Mouse (Mus musculus) olfactory bulb, adult 2 months (tissue): Measurements from ENCODE around the gene Pdzd2. TPM values are rescaled to one million over a fixed set of nuclear protein-coding genes. Genes with fewer than 3 reads are reported as not detected.

ENCODE experiments used
- H3K27ac ChIP-seq: fragments of 200-500 bp; 2 replicates; pipeline ENCODE4 v1.5.1; 2012; ENCODE audit warnings: low read depth, low read length; ENCODE audit not compliant: insufficient read depth
- H3K4me1 ChIP-seq: fragments of 200-500 bp; 2 replicates; pipeline ENCODE4 v1.6.1; 2012; ENCODE audit warnings: low read length; ENCODE audit not compliant: control insufficient read depth, insufficient read depth
- H3K4me3 ChIP-seq: fragments of 200-500 bp; 2 replicates; pipeline ENCODE4 v1.5.1; 2012; ENCODE audit warnings: mild to moderate bottlenecking, low read depth, low read length, moderate library complexity; ENCODE audit not compliant: insufficient read depth
- CTCF ChIP-seq: fragments of 200-500 bp; IDR thresholded peaks from 2 replicates; pipeline ENCODE4 v1.5.1; 2012; ENCODE audit warnings: low read depth, mild to moderate bottlenecking, low read length, moderate library complexity; ENCODE audit not compliant: insufficient read depth
- POLR2A ChIP-seq: fragments of 200-500 bp; IDR thresholded peaks from 2 replicates; pipeline ENCODE4 v1.6.1; 2012; ENCODE audit warnings: mild to moderate bottlenecking, low read depth, low read length, moderate library complexity; ENCODE audit not compliant: insufficient read depth
- WGBS: fragments of 180-500 bp; shearing (Covaris S2); methylation state at CpG from one replicate; pipeline ENCODE4 v1.1.7; 2018; 5-methylcytosine and 5-hydroxymethylcytosine counted together
- polyA plus RNA-seq: library from polyadenylated mRNA; stranded (reverse); fragments of >200 nt; gene quantifications from 2 replicates; pipeline ENCODE4 v1.2.4, GENCODE M21; 2012; ENCODE audit warnings: low replicate concordance; ENCODE audit not compliant: missing spikeins, insufficient read depth, insufficient read length

The Pdzd2 gene
- polyA plus RNA-seq, 1 experiment, result not detected

DNA sequence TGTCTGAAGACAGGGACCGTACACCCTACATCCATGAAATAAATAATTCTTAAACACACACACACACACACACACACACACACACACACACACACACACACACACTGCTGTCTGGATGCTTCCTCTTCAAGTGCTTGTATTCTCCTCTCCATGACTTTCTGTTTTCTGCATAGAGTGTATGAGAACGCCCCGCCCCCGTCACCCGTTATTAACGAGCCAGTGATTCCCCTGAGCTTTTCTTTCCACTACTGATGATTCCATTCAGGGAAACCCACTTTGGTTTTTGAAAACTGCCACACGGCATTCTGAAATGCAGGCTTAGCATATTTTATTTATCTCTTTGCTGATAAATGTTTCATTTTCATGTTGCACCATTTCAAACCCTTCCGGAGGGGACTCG, 219.4 kb downstream of the Pdzd2 start:
- no peak overlapping the region for H3K4me3 ChIP-seq
- H3K4me1 ChIP-seq, result peaks cover 12% of the 10 kb centered on the region
- TF ChIP-seq CTCF (no peak), POLR2A (no peak)
- 55% methylated on average over 9 of the region's 9 CpGs for WGBS
- no peak overlapping the region for H3K27ac ChIP-seq

DNA sequence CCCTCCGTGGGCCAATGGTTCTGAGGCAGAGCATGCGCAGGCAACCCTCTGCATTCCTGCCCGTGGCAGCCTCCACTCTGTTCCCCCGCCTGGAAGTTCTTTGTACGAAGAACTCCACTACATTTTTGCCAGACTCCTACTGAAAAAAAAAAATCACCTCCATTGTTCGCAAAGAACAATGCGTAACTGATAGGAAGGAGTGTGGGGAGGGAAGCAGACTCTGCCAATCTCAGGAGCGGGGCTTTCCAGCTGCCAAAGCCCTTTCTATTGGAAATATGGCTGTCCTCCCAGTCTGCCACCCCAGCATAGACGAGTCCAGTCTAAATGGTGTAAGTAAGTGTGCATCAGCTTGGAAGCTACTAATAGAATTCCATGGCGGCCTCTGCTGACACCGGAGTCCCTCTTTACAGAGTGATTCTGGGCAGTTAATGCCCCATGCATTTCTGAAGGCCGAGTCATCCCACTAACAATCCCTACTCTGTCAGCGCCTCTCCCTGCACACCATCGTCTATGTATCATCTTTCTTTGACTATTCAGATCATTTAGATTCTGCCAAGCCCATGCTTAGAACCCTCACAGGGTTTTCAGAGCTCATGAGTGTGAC, 221.3 kb downstream of the Pdzd2 start:
- WGBS, result 54% methylated on average over 14 of the region's 14 CpGs
- TF ChIP-seq CTCF (no peak), POLR2A (no peak)
- H3K4me1 ChIP-seq, result peaks cover 12% of the 10 kb centered on the region
- no peak overlapping the region for H3K4me3 ChIP-seq
- H3K27ac ChIP-seq, result no peak overlapping the region

DNA sequence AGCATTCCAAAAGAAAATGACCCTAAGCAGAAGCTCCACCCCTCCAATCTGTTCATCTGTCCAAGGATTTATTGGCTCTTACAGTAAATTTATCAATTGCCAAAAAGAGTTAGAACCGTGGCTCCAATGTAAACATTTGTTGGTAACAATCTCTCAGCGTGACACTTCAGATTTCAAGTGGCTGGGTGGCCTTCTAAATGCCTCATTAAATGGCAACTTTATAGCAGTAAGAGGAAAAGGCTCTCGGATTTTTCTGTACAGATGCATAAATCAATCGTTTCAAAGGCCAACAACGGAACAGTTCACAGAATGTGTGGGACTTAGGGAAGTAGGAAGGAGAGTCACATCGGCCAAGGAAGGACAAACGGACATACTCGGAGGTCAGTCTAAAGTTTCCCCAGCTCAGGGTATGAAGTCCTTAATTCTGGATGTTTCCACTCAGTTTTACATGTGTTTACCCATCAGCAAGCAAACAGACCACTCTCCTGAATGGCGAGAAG, 222.4 kb downstream of the Pdzd2 start:
- TF ChIP-seq POLR2A, result no peak
- TF ChIP-seq CTCF, result no peak
- Histone ChIP-seq H3K4me3 (no peak overlapping the region), H3K4me1 (peaks cover 12% of the 10 kb centered on the region), H3K27ac (no peak overlapping the region)
- 90% methylated on average over 9 of the region's 9 CpGs for WGBS

DNA sequence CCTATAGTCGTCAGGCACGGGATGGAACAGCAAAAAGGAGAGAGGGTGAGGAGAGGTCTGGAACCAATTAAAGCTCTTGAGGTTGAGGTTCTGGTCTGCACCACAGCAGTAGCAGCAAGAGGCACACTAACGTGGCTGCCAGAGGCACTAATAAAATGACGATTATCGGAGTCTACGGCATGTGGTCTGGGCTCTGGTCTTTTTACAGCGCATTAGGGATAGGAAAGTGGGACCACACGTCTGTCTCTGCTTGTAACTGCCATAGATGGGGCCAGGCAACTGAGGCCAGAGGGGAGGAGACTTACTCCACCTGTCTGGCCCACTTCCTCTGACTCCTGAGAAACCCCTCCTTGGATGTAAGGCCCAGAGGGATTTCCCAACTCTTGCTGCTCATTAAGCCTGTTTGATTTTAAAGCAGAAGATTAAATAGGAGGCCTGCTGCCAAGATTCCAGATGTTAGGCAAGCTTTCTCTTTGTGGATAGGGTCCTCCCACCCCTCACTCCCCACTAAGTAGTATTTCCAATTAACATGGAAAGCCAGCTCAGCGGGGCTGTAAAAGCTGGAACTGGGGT, 224.4 kb downstream of the Pdzd2 start:
- Histone ChIP-seq H3K27ac (no peak overlapping the region), H3K4me1 (peaks cover 12% of the 10 kb centered on the region), H3K4me3 (no peak overlapping the region)
- TF ChIP-seq CTCF (no peak), POLR2A (no peak)
- 66% methylated on average over 9 of the region's 9 CpGs for WGBS

DNA sequence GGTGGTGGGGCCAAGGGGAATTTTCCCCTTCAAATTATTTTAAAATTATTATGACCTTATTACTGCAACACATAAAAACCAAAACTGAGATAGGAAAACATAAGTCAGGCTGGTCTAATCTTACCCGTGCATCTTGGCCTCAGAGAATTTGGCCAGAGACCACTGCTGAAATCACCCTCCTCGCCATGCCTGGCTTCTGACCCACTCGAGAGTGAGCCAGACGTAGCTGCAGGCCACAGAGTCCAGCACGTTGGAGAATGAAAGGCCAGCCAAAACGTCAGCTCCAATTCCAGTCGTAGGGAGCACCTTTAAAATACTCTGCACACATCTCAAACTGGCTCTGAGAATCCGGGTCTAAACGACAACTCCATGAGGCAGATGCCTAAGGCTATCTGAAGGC, 226.2 kb downstream of the Pdzd2 start:
- 73% methylated on average over 9 of the region's 9 CpGs for WGBS
- no peak overlapping the region for H3K4me3 ChIP-seq
- peaks cover 10% of the 10 kb centered on the region for H3K4me1 ChIP-seq
- TF ChIP-seq POLR2A (no peak), CTCF (no peak)
- H3K27ac ChIP-seq, result no peak overlapping the region

- Histone ChIP-seq H3K27ac (no peak overlapping the region), H3K4me1 (peaks cover 2% of the 10 kb centered on the region; the same call in 1 of the 2 replicates), H3K4me3 (no peak overlapping the region)
- WGBS, result 94% methylated on average over 10 of the region's 10 CpGs
- TF ChIP-seq CTCF, result no peak
- no peak for TF ChIP-seq POLR2A
These were observed 230.9 kb downstream of the Pdzd2 start for GRCm38 (mm10) chr15:12508765-12509377.

GRCm38 (mm10) chr15:12507523-12507922, 232.2 kb downstream of the Pdzd2 start:
- TF ChIP-seq POLR2A, result no peak
- no peak for TF ChIP-seq CTCF

DNA sequence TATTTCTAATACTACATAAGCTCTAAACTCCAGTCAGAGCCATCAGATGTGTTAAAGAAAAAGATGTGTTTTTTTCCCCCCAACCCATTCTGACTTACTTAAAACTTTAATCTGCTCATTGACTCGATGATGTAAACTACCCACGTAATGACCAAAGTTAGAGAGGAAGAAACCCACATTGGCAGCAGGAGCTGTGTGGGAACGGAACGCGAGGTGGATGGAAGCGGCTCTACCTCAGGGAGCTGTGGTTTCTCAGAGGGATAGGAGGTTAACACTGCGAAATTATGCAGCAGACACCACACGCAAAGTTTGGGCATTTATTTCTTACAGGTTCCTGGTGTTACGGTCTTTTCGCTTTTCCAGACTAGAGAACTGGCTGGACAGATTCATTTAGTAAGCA, 233.2 kb downstream of the Pdzd2 start:
- H3K27ac ChIP-seq, result no peak overlapping the region
- 75% methylated on average over 10 of the region's 10 CpGs for WGBS
- TF ChIP-seq POLR2A (no peak), CTCF (no peak)
- H3K4me3 ChIP-seq, result no peak overlapping the region
- peaks cover 2% of the 10 kb centered on the region; the same call in 1 of the 2 replicates for H3K4me1 ChIP-seq

More at GRCm38 (mm10) chr15:12507523-12507922, 232.2 kb downstream of the Pdzd2 start:
- Histone ChIP-seq H3K4me3 (no peak overlapping the region), H3K4me1 (peaks cover 2% of the 10 kb centered on the region; the same call in 1 of the 2 replicates), H3K27ac (no peak overlapping the region)
- WGBS, result 80% methylated on average over 4 of the region's 4 CpGs

- 52% methylated on average over 4 of the region's 4 CpGs for WGBS
- no peak overlapping the region for H3K27ac ChIP-seq
- TF ChIP-seq CTCF, result no peak
- no peak for TF ChIP-seq POLR2A
- no peak overlapping the region for H3K4me3 ChIP-seq
- H3K4me1 ChIP-seq, result peaks cover 4% of the 10 kb centered on the region; the same call in 1 of the 2 replicates
These were observed 233.6 kb downstream of the Pdzd2 start for GRCm38 (mm10) chr15:12506085-12506484.
